Mouse (Mus musculus) v-Abl transformed pro-B cells (cell line): ENCODE results near the gene Arsb.

Source experiments
- in situ Hi-C, 2 experiments: fragments of 400-800 bp; cut with MboI; formaldehyde crosslinking; loops; one replicate each; pipeline ENCODE4 v1.15.1; 2025; ENCODE audit not compliant: unreplicated experiment in 2 of 2

Gene Arsb

DNA sequence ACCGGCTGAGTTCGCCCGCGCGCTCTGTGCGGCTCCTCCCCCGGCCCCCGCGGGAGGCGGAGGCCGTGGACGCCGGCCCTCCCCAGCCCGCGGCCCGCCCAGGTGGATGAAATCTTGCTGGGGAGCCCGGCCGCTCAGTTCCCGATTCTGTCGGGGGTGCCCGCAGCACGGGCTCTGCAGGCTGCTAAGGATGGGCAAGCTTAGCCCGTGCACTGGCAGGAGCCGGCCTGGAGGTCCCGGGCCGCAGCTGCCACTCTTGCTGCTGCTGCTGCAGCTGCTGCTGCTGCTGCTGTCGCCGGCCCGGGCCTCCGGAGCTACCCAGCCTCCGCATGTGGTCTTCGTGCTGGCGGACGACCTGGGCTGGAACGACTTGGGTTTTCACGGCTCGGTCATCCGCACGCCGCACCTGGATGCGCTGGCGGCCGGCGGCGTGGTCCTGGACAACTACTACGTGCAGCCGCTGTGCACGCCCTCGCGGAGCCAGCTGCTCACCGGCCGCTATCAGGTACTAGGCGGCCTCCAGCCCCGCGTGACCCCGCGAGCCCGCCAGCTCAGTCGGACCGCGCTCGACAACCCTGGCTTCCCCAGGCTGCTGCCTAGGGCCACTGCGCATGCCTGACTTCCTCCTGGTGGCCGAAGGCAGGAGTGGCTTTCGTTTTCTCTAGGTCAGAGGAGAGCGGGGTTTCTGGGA, at the start of gene Arsb:
Gene Arsb, plus strand, starts transcription at position 43 of the 691 bp plus-strand sequence.
- in situ Hi-C loops: no loop called here

DNA sequence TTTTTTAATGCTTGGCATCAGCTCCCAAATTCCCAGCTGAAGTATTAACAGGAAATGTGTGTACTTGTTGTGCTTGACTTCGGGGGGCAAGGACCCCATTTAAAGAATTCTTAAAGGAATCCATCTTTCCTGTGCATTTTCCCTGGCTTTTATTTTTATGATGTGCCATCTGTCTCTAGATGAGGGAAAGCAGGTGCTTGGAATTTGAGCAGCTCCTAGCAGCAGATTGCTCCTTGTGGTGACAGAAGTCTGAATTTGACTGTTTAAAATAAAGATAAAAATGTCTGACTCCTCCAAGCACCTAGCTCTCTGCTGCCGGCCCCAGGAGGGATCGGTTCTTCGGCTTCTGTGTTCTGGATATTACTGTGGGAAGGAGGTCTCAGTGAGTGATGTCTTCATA, 49.5 kb upstream of the Arsb start:
- in situ Hi-C loops: loop anchor here (5.0 to 25.0 kb wide), 3 partner anchors 387 to 1810 kb away; partner anchors contain the start of gene Spz1 (in 1 of the 2)

DNA sequence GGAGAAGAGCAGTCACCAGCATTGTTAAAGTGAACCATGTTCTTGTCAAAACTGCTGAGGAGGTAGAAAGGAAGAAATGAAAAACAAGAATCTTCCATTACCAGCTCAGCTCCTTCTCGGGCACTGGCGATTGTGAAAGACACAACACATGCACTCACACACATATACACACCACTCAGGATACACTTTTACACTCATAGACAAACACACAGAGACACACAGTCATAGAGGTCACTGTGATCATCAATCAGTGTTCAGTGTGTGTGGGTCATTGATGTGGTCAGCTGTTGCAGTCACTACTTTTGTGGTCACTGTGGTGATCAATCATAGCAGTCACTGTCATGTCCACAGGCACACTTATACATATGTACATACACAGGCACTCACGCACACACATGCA, 48.0 kb upstream of the Arsb start:
- in situ Hi-C loops: loop anchor here (5.0 to 25.0 kb wide), 3 partner anchors 389 to 1811 kb away; partner anchors contain the start of gene Spz1 (in 1 of the 2)

DNA sequence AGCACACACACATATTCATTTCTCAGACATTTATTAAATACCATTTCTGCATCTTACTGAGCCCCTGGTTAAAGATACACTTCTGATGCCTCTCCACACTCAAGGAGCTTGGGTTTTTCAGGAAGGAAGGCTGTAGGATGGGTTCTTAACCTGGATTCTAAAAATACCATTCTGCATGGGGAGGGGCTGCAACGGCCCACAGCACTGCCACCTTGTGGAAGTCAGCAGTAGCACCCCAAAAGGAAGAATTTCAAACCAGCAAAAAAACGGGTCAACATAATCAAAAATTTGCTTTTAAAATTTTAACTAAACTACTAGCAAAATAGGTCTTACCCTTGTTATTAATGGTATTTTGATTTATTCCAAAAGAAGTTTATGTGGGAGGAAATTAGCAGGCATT, 47.2 kb upstream of the Arsb start:
- in situ Hi-C loops: loop anchor here (5.0 to 25.0 kb wide), 3 partner anchors 389 to 1812 kb away; partner anchors contain the start of gene Spz1 (in 1 of the 2)

DNA sequence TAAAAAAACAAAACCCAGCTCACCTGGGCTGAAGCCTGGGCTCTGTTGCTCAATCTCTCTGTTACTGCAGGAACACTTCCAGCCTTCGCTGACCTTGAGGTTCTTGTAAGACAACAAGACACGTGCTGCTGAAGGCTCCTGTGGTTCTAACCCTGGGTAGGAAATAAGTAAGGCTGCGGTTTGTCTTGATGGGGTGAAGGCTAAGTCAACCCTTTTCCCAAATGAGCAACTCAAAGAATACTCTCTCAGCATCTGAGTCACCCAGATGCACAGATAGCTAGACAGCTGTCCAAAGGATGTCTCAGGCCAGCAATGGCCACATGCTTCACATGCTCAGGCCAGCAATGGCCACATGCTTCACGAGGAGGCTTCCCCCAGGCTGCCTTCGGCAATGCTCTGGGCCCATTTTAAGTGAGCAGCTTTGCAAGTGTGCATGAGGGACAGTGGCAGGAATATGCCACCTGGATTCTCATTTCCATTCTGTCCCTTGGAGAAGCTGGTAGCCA, 36.2 kb upstream of the Arsb start:
- in situ Hi-C loops: no loop called here

DNA sequence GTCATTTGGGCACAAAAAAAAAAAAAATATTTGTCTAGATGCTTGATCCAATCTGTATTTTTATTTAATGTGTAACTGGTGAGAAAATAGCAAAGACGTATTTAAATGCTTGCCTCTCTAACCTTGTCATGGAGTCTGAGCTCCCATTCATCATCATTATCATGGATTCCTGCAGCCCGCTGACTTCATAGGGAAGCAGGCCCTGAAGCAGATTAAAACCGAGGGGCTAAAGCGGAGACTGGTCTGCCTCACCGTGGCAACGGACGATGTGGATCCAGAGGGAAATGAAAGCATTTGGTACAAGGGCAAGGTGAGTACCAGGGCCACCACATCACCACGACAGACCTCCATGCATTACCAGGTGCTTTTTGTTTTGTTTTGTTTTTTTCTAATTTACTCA, 27.3 kb upstream of the Arsb start:
- in situ Hi-C loops: no loop called here

DNA sequence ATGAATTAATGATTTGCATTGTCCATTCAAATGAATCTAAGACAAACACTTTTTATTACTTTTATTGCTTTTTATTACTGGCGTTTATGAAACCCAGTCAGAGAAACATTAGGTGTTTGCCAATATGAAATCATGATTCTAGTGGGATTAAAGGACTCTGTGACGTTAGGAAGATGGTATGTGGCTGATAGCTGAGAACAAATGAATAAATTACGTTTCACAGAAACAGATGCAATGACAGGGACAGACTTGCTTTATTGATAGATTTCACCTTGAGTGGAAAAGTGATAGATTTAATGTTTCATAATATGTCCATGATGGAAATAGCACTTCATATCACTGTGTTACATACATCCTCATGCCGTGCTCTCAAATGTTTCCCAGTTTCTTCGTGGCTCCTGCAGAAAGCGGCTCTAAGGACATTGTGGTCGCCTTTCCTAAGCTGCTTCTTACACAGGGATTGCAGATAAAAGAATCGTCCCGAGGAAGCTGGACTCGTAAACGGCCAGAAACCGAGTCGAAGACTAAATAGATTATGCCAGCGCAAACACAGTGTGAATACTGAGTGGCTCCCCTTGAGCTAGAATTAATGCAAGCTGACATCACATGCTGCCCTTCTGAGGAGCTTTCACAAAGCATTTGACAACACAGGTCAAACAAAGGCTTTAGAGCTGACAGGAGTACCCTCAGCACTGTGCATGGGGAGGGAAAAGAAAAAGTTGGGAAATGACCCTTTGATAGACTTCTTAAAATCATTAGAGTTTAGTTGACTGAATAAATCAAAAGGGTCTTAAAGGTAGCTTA, 18.6 kb upstream of the Arsb start:
- in situ Hi-C loops: no loop called here

DNA sequence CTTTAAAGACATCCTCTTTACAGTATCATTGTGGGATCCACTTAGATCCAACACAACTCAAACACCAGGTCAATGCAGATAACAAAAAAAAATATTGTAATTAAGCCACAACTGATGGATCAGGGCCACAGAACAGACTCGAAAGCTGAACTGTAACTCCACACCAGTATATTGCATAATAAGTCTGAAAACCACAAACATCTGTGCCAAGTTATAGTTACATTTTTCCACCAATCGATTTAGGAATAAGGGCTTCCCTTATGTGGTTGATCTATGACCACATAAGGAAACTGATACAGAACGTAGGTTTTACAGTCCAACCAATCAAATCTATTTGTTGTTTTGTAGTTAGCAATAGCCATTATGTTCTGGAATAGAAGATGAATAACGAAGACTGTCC, 16.3 kb upstream of the Arsb start:
- in situ Hi-C loops: no loop called here

DNA sequence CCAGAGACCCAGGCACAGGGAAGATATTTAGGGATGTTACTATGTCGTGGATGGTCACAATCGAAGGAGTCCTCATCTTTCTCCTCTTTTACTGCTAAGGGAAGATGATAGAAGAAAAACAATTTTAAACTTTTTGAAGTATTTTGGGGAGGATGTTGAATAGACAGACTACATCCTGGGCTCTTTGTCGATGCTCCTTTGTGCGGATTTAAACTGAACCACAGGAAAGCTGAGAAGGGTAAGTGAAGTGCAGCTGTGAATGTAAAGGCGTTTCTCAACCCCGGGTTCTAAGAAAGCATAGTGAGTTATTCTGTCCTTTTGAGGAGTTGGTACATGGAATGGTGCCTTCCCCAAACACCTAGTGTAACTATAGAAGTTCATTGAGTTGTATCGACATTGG, 14.8 kb upstream of the Arsb start:
- in situ Hi-C loops: no loop called here

DNA sequence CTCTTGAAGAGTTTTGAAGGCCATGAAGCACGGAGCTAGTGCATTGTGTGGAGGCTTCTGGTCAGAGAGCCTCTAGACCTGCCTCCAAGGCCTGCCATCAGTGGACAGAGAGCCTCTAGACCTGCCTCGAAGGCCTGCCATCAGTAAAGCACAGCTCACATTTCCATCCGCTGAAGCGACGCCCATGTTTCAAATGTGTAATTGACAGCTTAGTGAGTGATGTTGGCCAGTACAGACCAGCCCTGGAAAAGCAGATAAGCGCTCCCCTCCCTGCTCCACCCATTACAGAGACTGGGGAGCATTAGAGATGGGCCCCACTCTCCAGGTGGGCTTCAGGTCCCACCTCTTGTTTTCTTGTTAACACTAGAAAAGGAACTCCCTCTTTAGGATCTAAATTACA, 13.9 kb upstream of the Arsb start:
- in situ Hi-C loops: no loop called here

DNA sequence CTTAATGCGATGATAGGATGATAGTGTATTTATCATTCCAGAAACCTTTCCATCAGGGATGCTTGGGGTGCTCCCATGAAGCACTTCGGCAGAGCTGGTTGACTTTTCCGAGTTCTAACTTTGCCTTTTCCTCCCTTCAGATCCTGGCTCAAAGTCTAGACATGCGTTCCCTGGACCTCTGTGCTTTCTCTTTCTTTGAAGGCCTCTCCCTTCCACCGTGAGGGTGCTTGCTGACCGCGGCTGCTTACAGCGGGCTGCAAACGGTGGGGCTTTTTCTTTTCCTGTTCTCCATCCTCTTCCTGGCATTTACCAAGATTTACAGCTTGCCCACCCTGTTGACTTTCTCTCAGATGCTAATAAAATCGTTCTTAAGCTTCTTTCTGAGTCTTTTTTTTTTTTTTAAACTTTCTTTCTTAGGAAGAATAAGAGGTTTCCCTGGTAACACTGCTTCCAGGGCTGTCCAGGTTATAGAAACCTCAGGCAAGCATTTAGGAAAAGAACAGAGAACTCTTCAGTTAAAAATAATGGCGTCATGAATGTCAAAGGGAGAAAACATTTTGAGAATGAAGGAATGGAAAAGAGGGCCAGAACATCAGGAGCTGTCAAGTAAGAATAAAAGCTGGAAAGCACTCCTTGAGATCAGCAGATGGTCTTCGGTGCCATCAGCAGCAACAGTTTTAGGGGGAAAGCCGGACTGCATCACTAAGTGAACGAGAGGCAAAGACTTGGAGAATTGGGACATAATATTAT, 13.1 kb upstream of the Arsb start:
- in situ Hi-C loops: no loop called here

DNA sequence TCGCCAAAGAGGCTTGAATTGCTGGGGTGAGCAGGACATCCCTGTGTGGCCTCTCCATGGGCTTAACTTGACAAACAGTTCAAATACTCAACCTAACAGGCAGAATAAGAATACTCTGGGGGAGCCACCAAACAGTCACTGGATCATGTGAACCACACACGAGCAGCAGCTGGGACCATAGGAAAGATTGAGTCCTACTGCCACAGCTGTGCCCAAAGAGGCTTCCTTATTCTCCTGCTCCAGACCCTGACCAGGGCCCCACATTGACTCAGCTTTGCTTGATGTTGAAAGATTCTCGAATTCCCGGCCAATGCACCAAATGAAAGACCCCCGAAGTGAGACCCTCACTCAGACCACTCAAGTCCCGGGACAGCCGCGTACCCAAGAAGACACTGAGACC, 9.6 kb upstream of the Arsb start:
- in situ Hi-C loops: no loop called here

DNA sequence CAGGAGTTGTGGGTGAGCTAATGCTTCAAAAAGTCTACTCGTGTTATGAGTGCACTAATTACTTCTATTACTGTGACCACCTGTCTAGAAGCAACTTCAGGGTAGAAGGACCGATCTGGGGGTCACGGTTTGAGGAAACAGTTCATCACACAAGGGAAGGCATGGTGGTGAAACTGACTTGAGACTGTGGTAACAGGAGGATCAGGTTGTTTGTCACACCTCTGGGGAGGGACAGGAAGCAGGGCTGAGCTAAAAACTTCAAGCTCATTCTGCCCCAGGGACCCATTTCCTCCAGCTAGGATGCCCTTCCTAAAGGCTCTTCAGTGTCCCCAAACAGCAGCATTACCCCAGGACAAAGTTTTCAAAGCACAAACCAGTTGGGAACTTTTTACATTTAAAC, 8.6 kb upstream of the Arsb start:
- in situ Hi-C loops: no loop called here

DNA sequence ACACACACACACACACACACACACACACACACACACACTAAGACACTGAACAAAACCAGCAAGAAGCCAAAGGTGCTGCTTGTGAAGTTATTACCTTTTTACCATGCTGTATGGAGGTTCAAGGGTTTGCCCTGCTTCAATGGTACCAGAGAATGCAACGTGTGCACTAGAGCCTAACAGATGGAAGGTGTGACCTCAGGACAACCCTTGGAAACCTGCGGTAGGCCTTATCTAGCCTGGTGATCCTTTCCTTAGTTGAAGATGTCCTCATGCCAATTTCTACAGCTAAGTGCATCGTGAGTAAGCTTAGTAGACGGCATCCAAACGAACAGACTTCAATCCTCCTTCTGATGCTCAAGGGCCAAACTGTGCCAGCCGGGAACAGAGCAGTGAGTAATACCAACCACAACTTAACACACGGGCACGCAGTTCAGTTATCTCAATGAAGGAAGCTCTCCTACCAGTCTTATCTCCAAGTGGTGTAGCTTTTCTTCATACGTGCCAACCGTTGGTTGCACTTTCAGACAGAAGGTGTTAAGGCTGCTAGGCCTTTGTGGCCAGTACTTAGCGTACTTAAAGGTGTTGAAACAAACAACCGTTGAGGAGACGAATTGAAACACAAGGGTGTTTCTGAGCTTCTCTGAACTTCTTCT, 7.0 kb upstream of the Arsb start:
- in situ Hi-C loops: no loop called here

DNA sequence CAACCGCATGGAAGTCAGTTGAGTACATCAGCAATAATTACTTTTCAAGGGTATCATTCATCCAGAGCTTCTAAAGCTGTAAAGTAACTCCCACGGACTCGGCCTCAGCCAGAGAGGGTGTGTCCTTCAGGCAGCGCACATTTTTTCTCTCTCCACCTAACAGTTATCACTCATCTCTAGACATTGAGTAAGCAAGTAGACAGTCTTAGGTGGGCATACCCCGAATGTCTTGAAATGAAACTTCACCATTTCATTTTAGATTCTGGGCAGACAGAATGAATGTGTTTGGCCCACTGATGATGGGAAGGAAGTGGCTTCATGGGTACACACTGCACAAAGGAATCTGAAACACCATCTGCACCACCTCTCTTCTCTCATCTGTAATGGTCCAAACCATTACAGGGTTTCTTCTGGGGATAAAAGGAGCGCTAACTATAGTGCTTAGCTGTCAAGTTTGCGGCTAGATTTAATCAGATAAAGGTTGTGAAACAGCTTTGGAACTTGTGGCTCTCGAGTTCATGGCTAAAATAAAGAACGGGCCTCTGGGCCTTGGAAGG, 321 bp upstream of the Arsb start:
- in situ Hi-C loops: no loop called here

DNA sequence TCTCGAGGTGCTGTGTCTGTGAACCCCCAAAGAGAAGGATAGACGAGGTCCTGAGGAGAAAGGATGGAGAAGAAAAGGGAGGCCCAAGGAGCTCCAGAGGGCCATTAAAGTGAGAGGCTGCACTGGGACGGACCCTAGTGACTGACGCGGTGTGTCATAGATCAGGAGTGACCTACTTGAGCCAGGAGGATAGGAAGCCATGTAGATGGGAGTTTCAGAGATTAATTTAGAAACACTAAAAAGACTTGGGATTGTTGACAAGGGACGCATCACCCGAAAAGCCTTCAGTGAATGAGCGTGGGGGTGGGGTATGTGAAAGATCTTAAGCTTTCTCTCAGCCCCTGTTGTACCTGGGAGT, 828 bp downstream of the Arsb start:
- in situ Hi-C loops: no loop called here

DNA sequence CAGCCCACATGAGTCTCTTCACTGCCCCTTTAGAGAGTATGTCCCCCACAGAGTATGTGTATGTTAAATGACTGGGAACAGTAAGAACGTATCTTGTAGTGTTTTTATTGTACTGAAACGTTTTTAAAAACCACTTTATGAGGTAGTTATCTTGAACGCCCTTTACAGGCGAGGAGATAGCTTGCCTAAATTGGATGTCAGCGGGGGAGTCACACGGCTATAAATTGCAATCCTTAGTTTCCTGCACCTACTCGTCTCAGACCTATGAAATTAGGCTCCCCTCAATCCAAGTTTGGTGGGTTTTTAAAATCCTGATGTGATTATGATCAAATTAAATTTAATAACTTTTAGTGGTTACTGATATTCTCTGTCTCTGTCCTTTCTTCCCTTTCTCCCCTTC, 1.4 kb downstream of the Arsb start:
- in situ Hi-C loops: no loop called here

DNA sequence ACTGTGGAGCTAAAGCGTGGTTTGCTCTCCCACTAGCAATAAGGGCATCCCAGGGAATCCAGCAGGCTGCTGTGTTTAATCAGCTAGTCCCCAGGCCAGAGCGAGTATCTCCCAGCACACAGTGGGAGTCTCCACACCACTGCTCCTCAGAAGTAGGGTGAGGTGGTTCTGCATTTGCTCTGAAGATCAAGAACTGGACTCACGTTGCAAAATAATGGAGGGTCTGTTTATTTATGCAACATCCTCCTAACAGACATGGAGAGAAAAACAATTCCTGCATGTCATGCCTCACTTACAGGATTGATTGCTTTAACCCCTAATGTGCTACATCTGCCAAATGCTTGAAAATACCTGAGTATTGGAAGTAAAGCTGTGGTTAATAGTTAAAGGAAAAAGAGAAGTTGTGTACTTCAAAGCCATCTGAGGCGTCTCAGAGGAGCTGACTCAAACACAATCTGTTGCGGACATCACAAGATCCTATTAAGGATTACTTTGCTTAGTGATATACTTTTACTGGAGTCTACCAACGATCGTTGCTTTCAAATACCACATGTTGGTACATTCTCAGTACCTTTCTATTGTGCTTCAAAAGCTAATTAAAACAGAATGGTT, 2.4 kb downstream of the Arsb start:
- in situ Hi-C loops: no loop called here

DNA sequence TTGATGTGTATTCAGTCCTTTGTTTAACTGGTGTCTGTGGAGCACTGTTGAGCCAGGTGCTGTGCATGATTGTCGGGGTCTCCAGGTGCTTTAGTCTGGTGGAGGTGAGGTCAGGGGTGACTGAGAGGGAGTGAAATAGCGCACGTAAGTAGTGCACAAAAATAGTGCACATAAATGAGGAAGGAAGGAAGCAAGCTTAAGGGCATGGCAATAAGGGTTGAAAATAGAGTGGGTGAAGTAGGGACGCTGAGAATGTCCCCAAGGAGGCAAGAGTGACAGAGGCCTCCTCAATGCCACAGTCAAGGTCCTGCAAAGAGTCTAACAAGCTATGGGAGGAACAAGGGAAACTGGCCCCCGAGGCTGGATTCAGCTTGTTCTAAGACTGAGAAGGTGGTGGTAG, 11.4 kb downstream of the Arsb start:
- in situ Hi-C loops: loop anchor here (25.0 kb wide), 4 partner anchors 579 to 1554 kb away; partner anchors contain the start of gene Ap3b1 (in 1 of the 2)

DNA sequence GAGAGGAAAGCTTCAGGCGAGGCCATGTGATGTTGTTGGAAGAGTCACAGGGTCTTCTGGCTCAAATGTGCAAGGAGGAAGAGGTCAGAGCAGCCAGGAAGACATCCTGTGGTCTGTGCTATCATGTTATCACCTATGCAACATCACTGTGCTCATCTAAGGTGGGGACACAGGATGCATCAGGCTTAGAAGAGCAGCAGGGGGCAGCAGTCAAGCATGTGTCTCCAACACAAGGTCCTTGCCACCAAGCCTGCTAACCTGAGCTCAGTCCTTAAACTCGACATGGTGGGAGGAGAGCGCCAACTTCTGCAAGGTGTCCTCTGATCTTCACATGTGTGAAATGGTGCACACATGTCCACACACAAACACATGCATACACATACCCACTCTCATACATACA, 13.9 kb downstream of the Arsb start:
- in situ Hi-C loops: loop anchor here (25.0 kb wide), 4 partner anchors 577 to 1552 kb away; partner anchors contain the start of gene Ap3b1 (in 1 of the 2)
